Mouse (Mus musculus) CD4-positive naive resting alpha-beta T cell, adult 76 days (primary cell): ENCODE data around the gene Pacsin2. TPM values are rescaled to one million over a fixed set of nuclear protein-coding genes. Genes with fewer than 3 reads are reported as not detected.

Experiments used
- total RNA-seq: library from RNA; stranded (reverse); gene quantifications from one replicate; pipeline ENCODE4 v1.2.4, GENCODE M21; 2023

The Pacsin2 gene
- 31.5 TPM for total RNA-seq

GRCm38 (mm10) chr15:83464083-83464904 is at the start of gene Pacsin2:
Gene Pacsin2, minus strand, starts transcription at chr15:83464606.

DNA sequence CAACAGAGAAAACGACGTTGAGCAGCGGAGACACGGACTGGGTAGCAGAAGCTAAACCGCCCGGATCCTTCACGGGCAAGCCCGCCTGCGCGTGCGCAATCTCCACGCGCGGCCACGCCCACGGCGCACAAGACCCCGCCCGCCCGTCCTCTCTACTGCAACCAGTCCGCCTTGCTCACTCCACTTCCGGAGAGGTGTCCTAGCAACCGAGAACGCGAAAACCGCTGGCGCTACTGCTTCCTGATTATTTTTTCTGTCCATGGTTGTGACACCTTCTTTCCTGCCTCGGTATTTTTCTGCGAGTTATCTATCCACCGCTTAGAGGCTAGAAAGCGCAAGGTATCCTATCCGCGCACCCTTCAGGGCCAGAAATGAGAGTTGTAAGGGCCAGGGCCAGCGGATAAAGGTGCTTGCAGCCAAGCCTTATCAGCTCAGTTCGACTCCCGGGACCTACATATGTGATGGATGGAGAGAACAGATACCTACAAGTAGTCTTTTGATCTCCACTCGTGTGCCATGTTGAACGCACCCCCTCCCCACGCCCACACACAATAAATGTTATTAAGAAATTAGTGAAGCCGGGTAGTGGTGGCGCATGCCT is 46.5 kb upstream of the Pacsin2 start, which contains the start of gene Ttll1:
Ttll1 (minus strand) TSS at position 89 of the 601 bp plus-strand sequence.

GRCm38 (mm10) chr15:83349954-83350711 is 114.3 kb downstream of the Pacsin2 start, which contains the start of gene Arfgap3:
Gene Arfgap3, minus strand, starts transcription at chr15:83350247.

Other genes starting within 250 kb of the Pacsin2 start
- 0.26 TPM for gene A4galt, start 212.8 kb downstream of the Pacsin2 start, total RNA-seq
- gene Arfgap3, start 114.4 kb downstream of the Pacsin2 start, total RNA-seq, result 8.5 TPM
- gene Ttll1, start 46.3 kb upstream of the Pacsin2 start, total RNA-seq, result 4.2 TPM
- 2.1 TPM for gene Bik, start 62.3 kb upstream of the Pacsin2 start, total RNA-seq
- gene Tspo, start 99.0 kb upstream of the Pacsin2 start, total RNA-seq, result 94.1 TPM
- gene Mcat, start 99.2 kb upstream of the Pacsin2 start, total RNA-seq, result 12.3 TPM
- 19.6 TPM for gene Ttll12, start 130.6 kb upstream of the Pacsin2 start, total RNA-seq